Mouse (Mus musculus) kidney, adult 11 months (tissue): ENCODE measurements around the gene E030018B13Rik.

Experiments
- DNase-seq: peaks from one replicate; pipeline ENCODE4 v3.0.0; 2022

E030018B13Rik gene

GRCm38 (mm10) chr7:63898201-63898600 lies 18.5 kb upstream of the E030018B13Rik start:
- DNase-seq, result no peak

- no peak for DNase-seq
Measured at GRCm38 (mm10) chr7:63899925-63900324, 16.7 kb upstream of the E030018B13Rik start.

GRCm38 (mm10) chr7:63900411-63900810 lies 16.2 kb upstream of the E030018B13Rik start:
- DNase-seq, result no peak

GRCm38 (mm10) chr7:63901346-63901745 lies 15.3 kb upstream of the E030018B13Rik start:
- DNase-seq, result no peak

- DNase-seq, result no peak
Measured at GRCm38 (mm10) chr7:63901942-63902341, 14.7 kb upstream of the E030018B13Rik start.

- DNase-seq, result no peak
Measured at GRCm38 (mm10) chr7:63902604-63903210, 13.9 kb upstream of the E030018B13Rik start.

GRCm38 (mm10) chr7:63903635-63904380 lies 12.8 kb upstream of the E030018B13Rik start:
- no peak for DNase-seq

GRCm38 (mm10) chr7:63905190-63905589 lies 11.5 kb upstream of the E030018B13Rik start:
- DNase-seq, result peak; percentile 68

- DNase-seq, result no peak
Measured at GRCm38 (mm10) chr7:63905642-63906041, 11.0 kb upstream of the E030018B13Rik start.

- no peak for DNase-seq
Measured at GRCm38 (mm10) chr7:63907778-63908495, 8.7 kb upstream of the E030018B13Rik start.

- no peak for DNase-seq
Measured at GRCm38 (mm10) chr7:63908496-63909285, 8.0 kb upstream of the E030018B13Rik start.

GRCm38 (mm10) chr7:63910225-63910624 lies 6.4 kb upstream of the E030018B13Rik start:
- DNase-seq, result no peak

GRCm38 (mm10) chr7:63910912-63911311 lies 5.7 kb upstream of the E030018B13Rik start:
- DNase-seq, result no peak

GRCm38 (mm10) chr7:63911383-63912233 lies 5.0 kb upstream of the E030018B13Rik start:
- DNase-seq, result peak; percentile 90

GRCm38 (mm10) chr7:63912234-63912810 lies 4.3 kb upstream of the E030018B13Rik start:
- DNase-seq, result no peak

GRCm38 (mm10) chr7:63912924-63913723 lies 3.5 kb upstream of the E030018B13Rik start:
- no peak for DNase-seq

- DNase-seq, result peak; percentile 72
Measured at GRCm38 (mm10) chr7:63913724-63914692, 2.6 kb upstream of the E030018B13Rik start.

- no peak for DNase-seq
Measured at GRCm38 (mm10) chr7:63914891-63915290, 1.8 kb upstream of the E030018B13Rik start.

GRCm38 (mm10) chr7:63917693-63918092 lies 1.0 kb downstream of the E030018B13Rik start:
- DNase-seq, result peak; percentile 98
